Mouse (Mus musculus): Measurements from ENCODE around the gene Igf2r.

The Igf2r gene

GRCm38 (mm10) chr17:12769380-12769921 lies at the start of gene Igf2r:
Gene Igf2r (minus strand): TSS chr17:12769664.
- peak; percentile 85 for DNase-seq

GRCm38 (mm10) chr17:12815885-12816284 lies 46.4 kb upstream of the Igf2r start:
- no peak for DNase-seq

GRCm38 (mm10) chr17:12814502-12814901 lies 45.0 kb upstream of the Igf2r start:
- no peak for DNase-seq

GRCm38 (mm10) chr17:12810973-12811303 lies 41.5 kb upstream of the Igf2r start:
- no peak for DNase-seq

GRCm38 (mm10) chr17:12810103-12810972 lies 40.9 kb upstream of the Igf2r start:
- DNase-seq, result peak; percentile 18

GRCm38 (mm10) chr17:12808851-12809250 lies 39.4 kb upstream of the Igf2r start:
- DNase-seq, result no peak

GRCm38 (mm10) chr17:12804584-12805445 lies 35.4 kb upstream of the Igf2r start:
- DNase-seq, result no peak

- DNase-seq, result no peak
These were observed 32.5 kb upstream of the Igf2r start for GRCm38 (mm10) chr17:12801861-12802540.

GRCm38 (mm10) chr17:12799368-12800275 lies 30.2 kb upstream of the Igf2r start:
- DNase-seq, result no peak

- no peak for DNase-seq
These were observed 29.1 kb upstream of the Igf2r start for GRCm38 (mm10) chr17:12798571-12798970.

GRCm38 (mm10) chr17:12797427-12798029 lies 28.1 kb upstream of the Igf2r start:
- no peak for DNase-seq

- no peak for DNase-seq
These were observed 27.2 kb upstream of the Igf2r start for GRCm38 (mm10) chr17:12796633-12797032.

- no peak for DNase-seq
These were observed 24.4 kb upstream of the Igf2r start for GRCm38 (mm10) chr17:12793660-12794406.

GRCm38 (mm10) chr17:12792422-12793206 lies 23.1 kb upstream of the Igf2r start:
- no peak for DNase-seq

GRCm38 (mm10) chr17:12791420-12791819 lies 22.0 kb upstream of the Igf2r start:
- no peak for DNase-seq

- DNase-seq, result no peak
These were observed 21.6 kb upstream of the Igf2r start for GRCm38 (mm10) chr17:12791079-12791406.

- no peak for DNase-seq
These were observed 21.1 kb upstream of the Igf2r start for GRCm38 (mm10) chr17:12790353-12791078.

GRCm38 (mm10) chr17:12782861-12783847 lies 13.7 kb upstream of the Igf2r start:
- no peak for DNase-seq

All from right cerebral cortex, postnatal 14 days (tissue).